Mouse (Mus musculus) small intestine, adult 2 months (tissue): ENCODE measurements around the gene Pard6b.

Experiments used
- CTCF ChIP-seq: fragments of 200-500 bp; IDR thresholded peaks from 2 replicates; pipeline ENCODE4 v1.5.1; 2012; ENCODE audit warnings: low read depth, mild to moderate bottlenecking, control low read depth, inconsistent platforms, low read length, moderate library complexity, mixed read lengths; ENCODE audit not compliant: insufficient replicate concordance, insufficient read length; ENCODE audit errors: extremely low read depth
- POLR2A ChIP-seq: fragments of 200-500 bp; IDR thresholded peaks from 2 replicates; pipeline ENCODE4 v1.6.1; 2012; ENCODE audit warnings: low read depth, mild to moderate bottlenecking, control low read depth, inconsistent platforms, low read length, moderate library complexity

- no peak for TF ChIP-seq CTCF
- no peak for TF ChIP-seq POLR2A
These were observed 6.0 kb downstream of the Pard6b start for GRCm38 (mm10) chr2:168086839-168087238.
